Comparison of ENCODE assay signal across 1 mouse cellular context in genomic region chr5:100006324-100007039, GRCm38 (mm10).
A peak's percentile ranks its signal among the peaks of the same experiment; 100 is the strongest.
TF ChIP-seq lines count a peak whose summit lies in the region.

No protein-coding gene starts in this region.

TF ChIP-seq in MEL, 35 proteins besides CTCF, POLR2A, EP300 and RAD21 (continued from another document):
- TF ChIP-seq POLR2AphosphoS5 (IDR thresholded peaks at IDR 0.05; ENCODE audit: borderline replicate concordance, low read depth, low read length) (no peak), MAX (IDR thresholded peaks at IDR 0.05; ENCODE audit: low read length) (no peak), JUND (IDR thresholded peaks at IDR 0.05; ENCODE audit: low read depth, low read length) (no peak), TCF12 (IDR thresholded peaks at IDR 0.05; ENCODE audit: low read depth, low read length) (peak; percentile 94), MYB (IDR thresholded peaks at IDR 0.05; ENCODE audit: low read depth, low read length) (no peak), ZC3H11A (IDR thresholded peaks at IDR 0.05; ENCODE audit: low read depth, low read length) (no peak), ZKSCAN1 (IDR thresholded peaks at IDR 0.05; ENCODE audit: low read depth, low read length) (no peak), ETS1 (IDR thresholded peaks at IDR 0.05; ENCODE audit: low read depth, low read length) (peak; percentile 91), GABPA (IDR thresholded peaks at IDR 0.05; ENCODE audit: low read depth, low read length) (no peak), MEF2A (IDR thresholded peaks at IDR 0.05; ENCODE audit: extremely low read depth, insufficient replicate concordance, low read depth, low read length, poor library complexity, severe bottlenecking) (no peak), ZMIZ1 (IDR thresholded peaks at IDR 0.05; ENCODE audit: low read depth, low read length) (no peak), HCFC1 (IDR thresholded peaks at IDR 0.05; ENCODE audit: low read depth, low read length) (no peak), USF1 (IDR thresholded peaks at IDR 0.05; ENCODE audit: low read depth, low read length) (no peak), USF2 (IDR thresholded peaks at IDR 0.05; ENCODE audit: borderline replicate concordance in 1 of 2, insufficient read depth in 1 of 2, low read depth in 1 of 2, low read length in 2 of 2) (no peak), ZNF384 (IDR thresholded peaks at IDR 0.05; ENCODE audit: low read depth, low read length) (no peak), CHD2 (IDR thresholded peaks at IDR 0.05; ENCODE audit: low read length) (no peak), MYC (IDR thresholded peaks at IDR 0.05; ENCODE audit: low read depth, low read length) (0 out of 2 replicates have a peak, but pooled peaks have one; percentile 32), CHD1 (IDR thresholded peaks at IDR 0.05; ENCODE audit: low read depth, low read length) (no peak), SIN3A (IDR thresholded peaks at IDR 0.05; ENCODE audit: low read length) (peak; percentile 36; the same call in 1 of the 2 replicates), POLR2AphosphoS2 (IDR thresholded peaks at IDR 0.05; ENCODE audit: low read length) (no peak), TBP (IDR thresholded peaks at IDR 0.05; ENCODE audit: low read depth, low read length) (no peak), MAZ (IDR thresholded peaks at IDR 0.05; ENCODE audit: low read depth, low read length) (no peak; the same call in 1 of the 2 replicates), ELF1 (IDR thresholded peaks at IDR 0.05; ENCODE audit: low read depth, low read length) (0 out of 2 replicates have a peak, but pooled peaks have one; percentile 6), NELFE (IDR thresholded peaks at IDR 0.05; ENCODE audit: low read depth, low read length) (no peak), TAL1 (IDR thresholded peaks at IDR 0.05; ENCODE audit: low read length) (peak; percentile 80), BHLHE40 (IDR thresholded peaks at IDR 0.05; ENCODE audit: borderline replicate concordance, low read depth, low read length) (0 out of 2 replicates have a peak, but pooled peaks have one; percentile 32), KAT2A (conservative IDR thresholded peaks at IDR 0.05; ENCODE audit: low read depth, low read length) (no peak), UBTF (IDR thresholded peaks at IDR 0.05; ENCODE audit: borderline replicate concordance, insufficient read depth, low read depth, low read length) (no peak)
